Mouse (Mus musculus) lung, embryonic 14.5 days (tissue): ENCODE measurements around the gene Wasf2. TPM values are rescaled to one million over a fixed set of nuclear protein-coding genes. Genes with fewer than 3 reads are reported as not detected.

Experiments used
- ATAC-seq: fragments of 200-750 bp; cut with Nextera tagmentation; 2 replicates; pipeline ENCODE4 v1.8.0; 2017; ENCODE audit warnings: mild to moderate bottlenecking, moderate TSS enrichment, moderate library complexity; ENCODE audit not compliant: insufficient read depth
- DNase-seq: peaks from one replicate; pipeline ENCODE4 v3.0.0-alpha.2; 2015
- H3K27ac ChIP-seq: fragments of 300-500 bp; sonication (generic); 2 replicates; pipeline ENCODE4 v1.5.1; 2014; ENCODE audit warnings: low read depth, mild to moderate bottlenecking, moderate library complexity
- H3K27me3 ChIP-seq: fragments of 300-500 bp; sonication (generic); 2 replicates; pipeline ENCODE4 v1.6.1; 2014; ENCODE audit warnings: low read length, control low read depth; ENCODE audit not compliant: insufficient read depth
- H3K36me3 ChIP-seq: fragments of 300-500 bp; sonication (generic); 2 replicates; pipeline ENCODE4 v1.6.1; 2014; ENCODE audit warnings: control low read depth; ENCODE audit not compliant: insufficient read depth
- H3K4me1 ChIP-seq: fragments of 300-500 bp; sonication (generic); 2 replicates; pipeline ENCODE4 v1.6.1; 2014; ENCODE audit warnings: antibody characterized with exemption, control low read depth; ENCODE audit not compliant: insufficient read depth
- H3K4me2 ChIP-seq: fragments of 300-500 bp; sonication (generic); 2 replicates; pipeline ENCODE4 v1.6.1; 2014; ENCODE audit warnings: mild to moderate bottlenecking
- H3K4me3 ChIP-seq: fragments of 300-500 bp; sonication (generic); 2 replicates; pipeline ENCODE4 v1.5.1; 2014; ENCODE audit warnings: low read depth, low read length
- H3K9ac ChIP-seq: fragments of 300-500 bp; sonication (generic); 2 replicates; pipeline ENCODE4 v1.6.1; 2014
- H3K9me3 ChIP-seq: fragments of 300-500 bp; sonication (generic); 2 replicates; pipeline ENCODE4 v1.6.1; 2016; ENCODE audit warnings: low read depth, low read length, control low read depth
- CTCF ChIP-seq: IDR thresholded peaks from 2 replicates; pipeline ENCODE4 v1.5.1; 2016; ENCODE audit warnings: antibody characterized with exemption, low read depth
- WGBS: fragments of 180-500 bp; shearing (Covaris S2); extraction: QIAGEN DNeasy Blood & Tissue Kit; methylation state at CpG from one replicate; pipeline ENCODE4 v1.1.7; 2014; 5-methylcytosine and 5-hydroxymethylcytosine counted together
- polyA plus RNA-seq: library from polyadenylated mRNA; unstranded; fragments of >200 nt; fragmentation: Nextera tagmentation; extraction: Ambion mirVana; gene quantifications from 2 replicates; pipeline ENCODE4 v1.2.1, GENCODE M21; 2014

Gene Wasf2
- polyA plus RNA-seq, 1 experiment from 2014 or later: 101 TPM

GRCm38 (mm10) chr4:133156422-133156821, 26.1 kb downstream of the Wasf2 start:
- Histone ChIP-seq H3K4me2 (no peak overlapping the region), H3K27ac (no peak overlapping the region), H3K4me1 (no peaks in the 10 kb centered on the region), H3K9ac (no peak overlapping the region), H3K9me3 (no peaks in the 10 kb centered on the region), H3K36me3 (peaks cover 11% of the 10 kb centered on the region; the same call in 1 of the 2 replicates), H3K4me3 (no peak overlapping the region), H3K27me3 (no peaks in the 10 kb centered on the region)
- no peak for TF ChIP-seq CTCF
- DNase-seq (no peak), ATAC-seq (no peak)
- 74% methylated on average over 4 of the region's 4 CpGs for WGBS

- no peak overlapping the region for H3K4me2 ChIP-seq
- no peak overlapping the region for H3K27ac ChIP-seq
- DNase-seq: no peak
- no peak for ATAC-seq
- H3K27me3 ChIP-seq: no peaks in the 10 kb centered on the region
- H3K36me3 ChIP-seq: peaks cover 11% of the 10 kb centered on the region; the same call in 1 of the 2 replicates
- no peak for TF ChIP-seq CTCF
- 77% methylated on average over 10 of the region's 10 CpGs for WGBS
- H3K9me3 ChIP-seq: no peaks in the 10 kb centered on the region
- H3K4me1 ChIP-seq: no peaks in the 10 kb centered on the region
- H3K9ac ChIP-seq: no peak overlapping the region
- H3K4me3 ChIP-seq: no peak overlapping the region
Measured at GRCm38 (mm10) chr4:133156831-133157230, 26.5 kb downstream of the Wasf2 start.

- H3K9ac ChIP-seq: no peak overlapping the region
- no peaks in the 10 kb centered on the region for H3K4me1 ChIP-seq
- no peak for ATAC-seq
- no peaks in the 10 kb centered on the region for H3K9me3 ChIP-seq
- TF ChIP-seq CTCF: no peak
- no peak overlapping the region for H3K27ac ChIP-seq
- H3K4me3 ChIP-seq: no peak overlapping the region
- no peaks in the 10 kb centered on the region for H3K27me3 ChIP-seq
- peak; percentile 33 for DNase-seq
- peaks cover 15% of the 10 kb centered on the region for H3K36me3 ChIP-seq
- H3K4me2 ChIP-seq: no peak overlapping the region
- 53% methylated on average over 6 of the region's 6 CpGs for WGBS
Measured at GRCm38 (mm10) chr4:133159127-133159526, 28.8 kb downstream of the Wasf2 start.

- ATAC-seq: no peak
- Histone ChIP-seq H3K9me3 (no peaks in the 10 kb centered on the region), H3K9ac (no peak overlapping the region), H3K4me1 (no peaks in the 10 kb centered on the region), H3K27ac (no peak overlapping the region), H3K27me3 (no peaks in the 10 kb centered on the region), H3K4me3 (no peak overlapping the region), H3K4me2 (no peak overlapping the region), H3K36me3 (peaks cover 20% of the 10 kb centered on the region)
- TF ChIP-seq CTCF: no peak
- WGBS: 86% methylated on average over 4 of the region's 4 CpGs
- DNase-seq: no peak
Measured at GRCm38 (mm10) chr4:133159646-133160045, 29.3 kb downstream of the Wasf2 start.

GRCm38 (mm10) chr4:133160211-133160610, 29.9 kb downstream of the Wasf2 start:
- 80% methylated on average over 8 of the region's 8 CpGs for WGBS
- H3K27ac ChIP-seq: no peak overlapping the region
- peaks cover 25% of the 10 kb centered on the region for H3K36me3 ChIP-seq
- H3K4me2 ChIP-seq: no peak overlapping the region
- TF ChIP-seq CTCF: no peak
- no peaks in the 10 kb centered on the region for H3K4me1 ChIP-seq
- no peak overlapping the region for H3K4me3 ChIP-seq
- no peaks in the 10 kb centered on the region for H3K27me3 ChIP-seq
- H3K9me3 ChIP-seq: no peaks in the 10 kb centered on the region
- no peak for DNase-seq
- no peak overlapping the region for H3K9ac ChIP-seq
- ATAC-seq: no peak

- no peak for TF ChIP-seq CTCF
- Histone ChIP-seq H3K27me3 (no peaks in the 10 kb centered on the region), H3K4me1 (no peaks in the 10 kb centered on the region), H3K36me3 (peaks cover 26% of the 10 kb centered on the region), H3K9ac (no peak overlapping the region), H3K27ac (no peak overlapping the region), H3K9me3 (no peaks in the 10 kb centered on the region), H3K4me2 (no peak overlapping the region), H3K4me3 (no peak overlapping the region)
- ATAC-seq: no peak
- WGBS: 74% methylated on average over 4 of the region's 4 CpGs
- no peak for DNase-seq
Measured at GRCm38 (mm10) chr4:133160821-133161220, 30.5 kb downstream of the Wasf2 start.

GRCm38 (mm10) chr4:133162196-133162595, 31.9 kb downstream of the Wasf2 start:
- H3K4me2 ChIP-seq: no peak overlapping the region
- no peak overlapping the region for H3K9ac ChIP-seq
- H3K4me1 ChIP-seq: no peaks in the 10 kb centered on the region
- peaks cover 24% of the 10 kb centered on the region for H3K36me3 ChIP-seq
- H3K27me3 ChIP-seq: no peaks in the 10 kb centered on the region
- H3K4me3 ChIP-seq: no peak overlapping the region
- WGBS: 56% methylated on average over 6 of the region's 6 CpGs
- no peak for TF ChIP-seq CTCF
- DNase-seq (no peak), ATAC-seq (no peak)
- no peak overlapping the region for H3K27ac ChIP-seq
- no peaks in the 10 kb centered on the region for H3K9me3 ChIP-seq

GRCm38 (mm10) chr4:133166773-133167172, 36.5 kb downstream of the Wasf2 start:
- Histone ChIP-seq H3K4me1 (peaks cover 14% of the 10 kb centered on the region; the same call in 1 of the 2 replicates), H3K4me2 (no peak overlapping the region), H3K4me3 (no peak overlapping the region), H3K36me3 (peaks cover 21% of the 10 kb centered on the region), H3K27ac (no peak overlapping the region), H3K9ac (no peak overlapping the region), H3K9me3 (no peaks in the 10 kb centered on the region), H3K27me3 (no peaks in the 10 kb centered on the region)
- no peak for ATAC-seq
- WGBS: 69% methylated on average over 9 of the region's 9 CpGs
- no peak for DNase-seq
- TF ChIP-seq CTCF: no peak
